Mouse (Mus musculus) layer of hippocampus, postnatal 25 days (tissue): ENCODE measurements around the gene Izumo1. TPM values are rescaled to one million over a fixed set of nuclear protein-coding genes. Genes with fewer than 3 reads are reported as not detected.
"Not testable (repeated sequence)": the region's sequence is repeated elsewhere in the genome, so short reads cannot be mapped to it uniquely, and the experiment has no call there.

Experiments
- DNase-seq, 2 experiments: peaks; one replicate each; pipeline ENCODE4 v3.0.0; 2022; ENCODE audit warnings: mixed read lengths in 2 of 2, low spot score in 1 of 2; ENCODE audit errors: extremely low spot score in 1 of 2
- total RNA-seq, 2 experiments: library from RNA; stranded (reverse); gene quantifications; 2 replicates each; pipeline ENCODE4 v1.2.3; 2021

Gene Izumo1
- total RNA-seq, 2 experiments from 2014 or later = not detected

- DNase-seq = no peak
Observed at GRCm38 (mm10) chr7:45641391-45642040, 19.9 kb downstream of the Izumo1 start.

- no peak for DNase-seq
Observed at GRCm38 (mm10) chr7:45642083-45642482, 20.5 kb downstream of the Izumo1 start.

GRCm38 (mm10) chr7:45642503-45643255 lies 21.1 kb downstream of the Izumo1 start:
- DNase-seq = no peak

GRCm38 (mm10) chr7:45643441-45644178 lies 22.0 kb downstream of the Izumo1 start:
- DNase-seq = peak; percentile 81

GRCm38 (mm10) chr7:45644183-45644582 lies 22.6 kb downstream of the Izumo1 start:
- peak; percentile 43 to 46 for DNase-seq

DNA sequence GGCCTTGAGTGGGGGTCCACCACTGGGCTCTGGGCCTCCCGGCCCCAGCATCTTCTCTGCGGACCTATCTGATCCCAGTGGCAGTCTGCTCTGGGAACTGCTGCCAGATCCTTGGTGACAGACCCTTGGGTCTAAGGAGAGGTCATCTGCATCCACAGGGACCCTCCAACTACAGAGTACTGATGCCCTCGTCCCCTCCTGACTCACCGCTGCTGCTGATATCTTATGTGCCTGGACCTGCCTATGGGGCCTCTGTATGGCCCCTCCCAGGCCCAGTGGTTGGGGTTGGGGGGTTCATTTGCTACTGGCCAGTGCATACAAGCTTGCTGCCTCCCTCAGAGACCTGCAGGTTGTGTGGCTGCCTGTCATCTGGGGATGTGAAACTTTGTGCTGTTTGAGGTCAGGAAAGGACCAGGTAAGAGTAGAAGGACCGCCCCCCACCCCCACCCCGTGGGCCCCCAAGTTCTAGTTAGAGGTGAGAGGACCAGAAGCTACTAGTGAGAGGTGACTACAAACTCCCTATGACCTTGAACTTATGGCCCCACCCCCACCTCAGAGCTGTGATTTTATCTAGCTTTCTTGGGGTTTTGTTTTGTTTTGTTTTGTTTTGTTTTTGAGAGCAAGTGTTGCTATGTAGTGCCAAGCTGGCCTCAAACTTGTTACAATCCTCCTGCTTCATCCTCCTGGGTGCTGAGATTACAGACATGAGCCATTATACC lies 23.4 kb downstream of the Izumo1 start:
- DNase-seq = no peak

GRCm38 (mm10) chr7:45645591-45645971 lies 24.0 kb downstream of the Izumo1 start:
- no peak for DNase-seq

DNA sequence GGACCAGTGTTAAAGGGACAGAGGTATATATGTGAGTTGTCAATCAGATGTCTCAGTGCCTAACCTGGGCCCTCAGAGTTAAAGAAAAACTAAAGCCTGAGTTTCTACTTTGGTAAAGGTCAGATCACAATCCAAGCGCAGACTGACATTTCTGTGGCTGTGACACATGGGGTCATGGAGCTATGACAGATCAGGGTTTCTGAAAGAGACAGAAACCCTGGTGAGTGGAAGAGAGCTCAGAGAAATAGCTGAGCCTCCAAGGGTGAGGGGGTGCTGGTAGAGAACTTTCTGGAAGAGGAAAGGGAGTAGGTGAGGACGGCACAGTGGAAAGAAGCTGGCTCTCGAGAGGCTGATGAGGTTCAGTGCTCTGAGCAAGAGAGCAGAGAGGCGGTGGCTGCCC lies 25.1 kb downstream of the Izumo1 start:
- DNase-seq = no peak

GRCm38 (mm10) chr7:45649351-45649750 lies 27.7 kb downstream of the Izumo1 start:
- DNase-seq = no peak

GRCm38 (mm10) chr7:45650484-45650883 lies 28.9 kb downstream of the Izumo1 start:
- DNase-seq = not testable (repeated sequence)

DNA sequence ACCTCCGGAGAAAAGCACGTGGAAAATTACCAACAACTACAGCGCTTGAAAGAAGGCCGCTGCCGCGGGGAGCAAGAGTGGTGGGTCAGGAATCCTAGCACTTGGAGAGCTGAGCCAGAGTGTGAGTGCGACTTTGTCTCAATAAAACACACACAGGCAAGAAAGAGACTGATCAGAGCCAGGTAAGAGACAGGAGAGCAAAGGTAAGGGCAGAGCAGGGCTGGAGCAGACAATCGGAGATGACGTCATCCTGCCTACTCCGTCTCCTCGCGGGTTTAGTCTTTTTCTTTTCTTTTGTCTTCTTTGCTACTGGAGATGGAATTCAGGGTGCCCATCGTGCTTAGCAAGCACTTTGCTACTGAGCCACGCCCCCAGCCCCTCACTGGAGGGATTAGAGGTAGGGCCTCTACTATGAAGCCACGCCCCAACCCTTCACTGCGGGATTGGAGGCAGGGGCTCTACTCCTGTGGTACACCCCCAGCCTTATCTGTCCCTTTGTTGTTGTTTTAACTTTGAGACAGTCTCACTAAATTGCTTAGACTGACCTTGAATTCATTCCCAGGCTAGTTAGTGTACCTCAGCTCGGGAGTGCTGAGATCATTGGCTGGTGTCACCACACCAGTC lies 32.9 kb downstream of the Izumo1 start:
- no peak for DNase-seq

GRCm38 (mm10) chr7:45660746-45661478 lies 39.3 kb downstream of the Izumo1 start:
- no peak for DNase-seq

- not testable (repeated sequence) for DNase-seq
Observed at GRCm38 (mm10) chr7:45661702-45662101, 40.1 kb downstream of the Izumo1 start.

DNA sequence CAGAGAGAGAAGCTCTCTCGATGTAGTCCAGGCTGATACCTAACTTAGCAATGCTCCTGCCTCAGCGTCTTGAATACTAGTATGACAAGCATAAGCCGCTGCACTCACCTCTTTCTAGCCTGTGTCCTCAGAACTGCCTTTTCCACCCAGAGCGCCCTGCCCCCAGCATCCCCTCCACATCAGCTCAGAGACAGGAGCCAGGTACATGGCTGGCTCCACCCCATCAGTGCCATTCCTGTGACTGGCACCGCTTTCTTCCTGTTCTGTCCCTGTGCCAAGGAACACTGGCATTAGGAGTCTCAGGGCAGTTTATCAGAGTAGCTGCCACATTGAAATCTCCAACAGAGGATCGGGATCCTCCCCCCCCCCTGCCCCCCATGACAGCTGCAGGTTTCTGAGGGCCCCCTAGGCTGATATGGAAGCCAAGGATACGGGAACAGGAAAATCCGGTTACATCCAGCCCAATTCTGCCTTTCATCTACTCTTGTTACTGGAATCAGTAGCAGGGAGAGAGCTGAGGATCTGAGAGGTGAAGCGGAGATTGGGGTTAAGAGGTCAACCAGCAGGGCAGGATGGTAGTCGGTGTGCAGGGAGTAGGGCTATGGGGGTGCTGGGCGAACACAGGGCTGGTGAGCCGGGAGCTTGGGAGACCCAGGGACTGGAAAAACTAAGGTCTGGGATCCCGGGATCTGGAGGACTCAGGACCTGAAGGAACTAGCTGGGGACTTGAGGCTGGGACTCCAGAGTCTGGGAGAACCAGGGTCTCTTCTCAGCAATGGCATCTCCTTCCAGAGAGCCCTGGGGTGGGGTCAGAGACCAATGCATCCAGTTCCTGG lies 43.9 kb downstream of the Izumo1 start:
- DNase-seq = no peak

GRCm38 (mm10) chr7:45666161-45666560 lies 44.5 kb downstream of the Izumo1 start, which contains the start of gene Fut2:
Gene Fut2, minus strand, starts transcription at chr7:45666394.
- DNase-seq = no peak

- DNase-seq = peak in 1 of 2 experiments; percentile 51
Observed at GRCm38 (mm10) chr7:45667761-45668160, 46.1 kb downstream of the Izumo1 start.

DNA sequence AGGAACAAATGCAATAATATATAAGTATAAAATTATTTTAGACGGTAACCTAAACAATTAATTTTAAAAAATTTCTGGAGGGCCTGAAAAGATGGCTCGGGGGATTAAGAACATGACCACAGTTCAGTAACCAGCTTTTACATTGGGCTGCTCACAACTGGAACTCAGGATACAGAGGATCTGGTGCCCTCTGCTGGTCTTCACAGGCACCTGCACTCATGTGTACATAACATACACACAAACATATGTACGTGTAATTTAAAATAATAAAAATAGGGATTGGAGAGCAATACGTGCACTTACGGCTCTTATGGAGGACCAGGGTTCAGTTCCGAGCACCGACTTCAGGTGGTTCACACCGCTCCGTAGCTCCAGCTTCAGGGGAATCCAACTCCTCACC lies 47.3 kb downstream of the Izumo1 start:
- no peak for DNase-seq

GRCm38 (mm10) chr7:45677627-45678295 lies 56.1 kb downstream of the Izumo1 start:
- DNase-seq = no peak
